Mouse (Mus musculus): ENCODE measurements around the gene Ddx27.

GRCm38 (mm10) chr2:167078931-167079495, 64.0 kb downstream of the Ddx27 start:
- no peak for TF ChIP-seq CTCF (IDR thresholded peaks at IDR 0.05; ENCODE audit: low read depth, low read length)
- no peak for TF ChIP-seq POLR2A (IDR thresholded peaks at IDR 0.05; ENCODE audit: borderline replicate concordance, low read depth, low read length)

Data from bone marrow macrophage, adult 2 months (primary cell).